Mouse (Mus musculus): ENCODE results near the gene Mrpl58. TPM values are rescaled to one million over a fixed set of nuclear protein-coding genes. Genes with fewer than 3 reads are reported as not detected.

The Mrpl58 gene
- total and polyA plus RNA-seq, 2 experiments from 2014 or later: 82.1 to 203 TPM

DNA sequence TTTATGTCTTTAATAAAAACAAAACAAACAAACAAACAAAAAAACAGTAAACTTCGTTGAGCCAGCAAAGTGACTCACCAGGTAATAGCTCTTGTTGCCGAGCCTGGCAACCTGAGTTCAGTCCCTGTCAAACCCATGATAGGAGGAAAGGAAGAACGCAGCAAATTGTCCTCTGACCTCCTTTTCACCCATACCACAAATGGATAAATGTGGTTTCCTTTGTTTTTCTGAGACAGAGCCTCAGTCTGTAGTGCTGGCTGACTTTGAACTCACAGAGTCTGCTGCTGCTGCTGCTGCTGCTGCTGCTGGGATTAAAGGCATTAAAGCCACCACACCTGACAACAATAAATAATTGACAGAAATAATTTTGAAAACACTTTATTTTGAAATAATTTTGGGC lies 19.5 kb downstream of the Mrpl58 start:
- H3K27ac ChIP-seq (ENCODE audit: low read depth, low read length): no peak overlapping the region
- no peak overlapping the region for H3K9ac ChIP-seq
- ATAC-seq (no peak), DNase-seq (no peak)
- TF ChIP-seq CTCF (IDR thresholded peaks at IDR 0.05; ENCODE audit: low read depth): no peak
- H3K4me3 ChIP-seq (ENCODE audit: low read depth, low read length): no peak overlapping the region
- H3K9me3 ChIP-seq (ENCODE audit: low read length): no peaks in the 10 kb centered on the region
- H3K4me1 ChIP-seq (ENCODE audit: insufficient read depth): peaks cover 22% of the 10 kb centered on the region
- WGBS: 90% methylated on average over 3 of the region's 3 CpGs
- H3K36me3 ChIP-seq (ENCODE audit: insufficient read depth): peaks cover 26% of the 10 kb centered on the region
- no peak overlapping the region for H3K4me2 ChIP-seq (ENCODE audit: low read depth)
- H3K27me3 ChIP-seq (ENCODE audit: insufficient read depth, low read length): no peaks in the 10 kb centered on the region

DNA sequence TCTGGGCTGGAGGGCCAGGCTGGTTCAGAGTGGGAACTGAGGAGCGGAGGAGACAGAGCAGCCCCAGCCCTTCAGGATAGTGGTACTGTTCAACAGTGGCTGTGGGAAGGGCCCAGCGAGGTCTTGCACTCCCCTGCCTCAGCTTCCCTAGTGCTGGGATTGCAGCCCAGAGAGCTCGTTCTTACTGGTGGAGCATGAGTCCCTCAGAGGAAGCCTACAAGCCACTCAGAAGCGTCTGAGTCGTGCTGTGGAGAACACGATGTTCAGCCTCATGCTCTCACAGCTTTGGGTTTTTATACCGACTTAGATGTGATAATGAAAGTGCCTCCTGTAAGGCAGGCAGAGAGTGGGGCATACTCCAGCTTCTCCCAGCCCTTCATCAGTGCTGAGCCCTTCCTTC lies 21.1 kb downstream of the Mrpl58 start:
- Histone ChIP-seq H3K9me3 (ENCODE audit: low read length) (no peaks in the 10 kb centered on the region), H3K4me1 (ENCODE audit: insufficient read depth) (peaks cover 17% of the 10 kb centered on the region), H3K36me3 (ENCODE audit: insufficient read depth) (peaks cover 30% of the 10 kb centered on the region), H3K9ac (no peak overlapping the region), H3K4me2 (ENCODE audit: low read depth) (no peak overlapping the region), H3K27me3 (ENCODE audit: insufficient read depth, low read length) (no peaks in the 10 kb centered on the region), H3K4me3 (ENCODE audit: low read depth, low read length) (no peak overlapping the region), H3K27ac (ENCODE audit: low read depth, low read length) (no peak overlapping the region)
- DNase-seq: no peak
- 86% methylated on average over 7 of the region's 7 CpGs for whole genome bisulfite sequencing
- ATAC-seq: no peak
- no peak for TF ChIP-seq CTCF (IDR thresholded peaks at IDR 0.05; ENCODE audit: low read depth)

DNA sequence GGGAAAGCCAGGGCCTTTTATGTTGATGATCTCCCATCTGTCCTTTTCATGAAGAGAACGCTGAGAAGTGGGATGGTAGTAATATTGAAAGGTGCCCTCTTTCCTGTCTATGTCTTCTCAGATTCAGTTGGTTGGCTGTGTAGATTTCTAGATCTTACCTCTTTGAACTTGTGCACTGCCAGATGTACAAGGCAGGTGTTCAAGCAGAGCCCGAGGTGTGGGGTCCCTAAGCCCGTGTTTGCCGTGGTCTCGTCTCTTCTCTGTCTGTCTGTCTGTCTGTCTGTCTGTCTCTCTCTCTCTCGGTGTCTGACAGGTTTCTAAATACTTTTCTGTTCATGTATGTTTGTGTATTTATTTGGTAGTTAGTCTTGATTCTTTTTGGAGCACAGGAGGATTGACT lies 22.1 kb downstream of the Mrpl58 start:
- no peak for ATAC-seq
- H3K4me1 ChIP-seq (ENCODE audit: insufficient read depth): peaks cover 17% of the 10 kb centered on the region
- H3K27me3 ChIP-seq (ENCODE audit: insufficient read depth, low read length): no peaks in the 10 kb centered on the region
- no peaks in the 10 kb centered on the region for H3K9me3 ChIP-seq (ENCODE audit: low read length)
- WGBS: 89% methylated on average over 6 of the region's 6 CpGs
- no peak overlapping the region for H3K4me3 ChIP-seq (ENCODE audit: low read depth, low read length)
- TF ChIP-seq CTCF (IDR thresholded peaks at IDR 0.05; ENCODE audit: low read depth): no peak
- H3K4me2 ChIP-seq (ENCODE audit: low read depth): no peak overlapping the region
- peaks cover 41% of the 10 kb centered on the region for H3K36me3 ChIP-seq (ENCODE audit: insufficient read depth)
- no peak overlapping the region for H3K9ac ChIP-seq
- no peak for DNase-seq
- no peak overlapping the region for H3K27ac ChIP-seq (ENCODE audit: low read depth, low read length)

DNA sequence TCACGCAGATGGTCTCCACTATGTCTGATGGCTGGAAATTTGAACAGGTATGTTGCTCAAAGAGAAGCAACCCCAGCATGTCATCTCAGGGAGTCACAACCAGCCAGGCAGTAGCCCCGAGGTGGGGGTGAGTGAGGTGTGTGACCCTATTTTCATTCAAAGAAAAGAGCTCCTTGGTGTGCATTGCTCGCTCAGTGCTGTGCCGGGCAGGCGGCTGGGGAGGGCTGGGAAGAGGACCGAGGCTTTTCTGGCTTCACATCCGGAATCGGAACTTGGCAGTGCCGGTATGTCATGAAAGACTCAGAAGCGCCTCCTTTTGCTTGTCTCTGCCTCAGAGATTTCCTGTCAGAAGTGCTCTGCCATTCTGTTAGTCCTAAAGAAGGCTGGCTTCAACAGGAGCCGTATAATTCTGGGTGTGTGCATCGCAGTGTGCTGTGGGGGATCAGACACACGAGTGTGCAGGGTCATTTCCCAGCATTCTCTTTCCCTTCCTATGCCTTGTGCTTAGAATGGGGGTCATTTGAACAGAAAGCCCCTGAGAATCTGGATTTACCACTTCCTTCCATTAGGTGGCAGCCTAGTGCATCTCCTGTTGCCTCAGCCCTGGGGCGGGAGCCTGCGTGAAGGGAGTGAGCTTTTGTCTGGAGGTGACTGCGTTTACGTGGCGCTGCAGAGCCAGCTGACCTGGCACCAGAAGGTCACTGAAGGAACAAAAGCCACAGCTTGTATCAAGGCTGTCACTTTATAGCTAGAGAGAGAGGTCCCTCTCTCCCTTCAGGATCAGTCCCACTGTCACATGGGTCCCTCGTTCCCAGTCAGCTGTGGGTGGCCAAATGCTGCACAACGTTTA lies 24.2 kb downstream of the Mrpl58 start:
- Histone ChIP-seq H3K9me3 (ENCODE audit: low read length) (no peaks in the 10 kb centered on the region), H3K36me3 (ENCODE audit: insufficient read depth) (peaks cover 60% of the 10 kb centered on the region), H3K27me3 (ENCODE audit: insufficient read depth, low read length) (no peaks in the 10 kb centered on the region), H3K4me2 (ENCODE audit: low read depth) (peak overlapping the region; percentile 39), H3K4me1 (ENCODE audit: insufficient read depth) (peaks cover 9% of the 10 kb centered on the region; the same call in 1 of the 2 replicates), H3K9ac (peak overlapping the region; percentile 54), H3K4me3 (ENCODE audit: low read depth, low read length) (peak overlapping the region; percentile 16; the same call in 1 of the 2 replicates), H3K27ac (ENCODE audit: low read depth, low read length) (peak overlapping the region; percentile 79)
- DNase-seq: peak; percentile 92
- ATAC-seq: peak; percentile 93
- WGBS: 33% methylated on average over 20 of the region's 20 CpGs
- TF ChIP-seq CTCF (IDR thresholded peaks at IDR 0.05; ENCODE audit: low read depth): peak; percentile 87

DNA sequence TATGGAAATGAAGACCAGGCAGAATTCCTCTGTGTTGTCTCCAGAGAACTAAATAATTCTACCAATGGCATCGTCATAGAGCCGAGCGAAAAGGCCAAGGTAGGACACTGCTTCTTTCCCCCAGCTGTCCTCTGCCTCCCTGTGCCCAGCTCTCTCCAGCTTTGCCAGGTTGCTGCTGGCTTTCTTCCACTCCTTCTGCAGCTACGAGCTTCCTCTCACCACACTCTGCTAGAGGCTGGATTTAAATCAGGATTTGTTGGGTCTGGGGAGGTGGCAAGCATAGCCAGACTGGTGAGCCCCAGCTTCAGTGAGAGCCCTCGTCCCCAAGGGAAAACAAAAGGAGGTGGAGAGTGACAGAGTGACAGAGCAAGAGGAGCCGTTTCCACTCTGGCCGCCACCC lies 25.8 kb downstream of the Mrpl58 start:
- Histone ChIP-seq H3K4me3 (ENCODE audit: low read depth, low read length) (no peak overlapping the region), H3K4me1 (ENCODE audit: insufficient read depth) (peaks cover 9% of the 10 kb centered on the region; the same call in 1 of the 2 replicates), H3K36me3 (ENCODE audit: insufficient read depth) (peaks cover 62% of the 10 kb centered on the region), H3K27me3 (ENCODE audit: insufficient read depth, low read length) (no peaks in the 10 kb centered on the region), H3K27ac (ENCODE audit: low read depth, low read length) (no peak overlapping the region), H3K9me3 (ENCODE audit: low read length) (no peaks in the 10 kb centered on the region), H3K4me2 (ENCODE audit: low read depth) (no peak overlapping the region), H3K9ac (no peak overlapping the region)
- DNase-seq: no peak
- TF ChIP-seq CTCF (IDR thresholded peaks at IDR 0.05; ENCODE audit: low read depth): no peak
- whole genome bisulfite sequencing: 68% methylated on average over 7 of the region's 7 CpGs
- no peak for ATAC-seq

DNA sequence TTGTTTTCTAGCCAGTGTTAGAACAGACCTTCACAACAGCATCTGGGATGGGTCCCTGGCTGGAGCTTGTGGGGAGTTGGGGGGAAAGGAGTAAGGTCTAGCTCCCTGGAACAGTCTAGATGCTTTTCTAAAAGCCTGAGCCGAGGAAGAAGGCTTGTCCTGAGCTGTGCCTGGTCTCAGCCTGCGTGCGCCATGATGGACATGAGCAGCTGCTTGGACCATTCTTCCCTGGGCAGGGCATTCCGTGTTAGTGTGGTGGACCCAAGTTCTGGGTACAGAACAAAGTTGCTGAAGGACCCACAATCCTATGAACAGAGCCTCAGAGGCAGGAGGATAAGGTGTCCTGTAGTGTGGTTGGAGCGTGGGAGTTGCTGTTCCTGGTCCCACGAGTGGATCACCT lies 27.0 kb downstream of the Mrpl58 start:
- ATAC-seq (no peak), DNase-seq (no peak)
- H3K36me3 ChIP-seq (ENCODE audit: insufficient read depth): peaks cover 50% of the 10 kb centered on the region

DNA sequence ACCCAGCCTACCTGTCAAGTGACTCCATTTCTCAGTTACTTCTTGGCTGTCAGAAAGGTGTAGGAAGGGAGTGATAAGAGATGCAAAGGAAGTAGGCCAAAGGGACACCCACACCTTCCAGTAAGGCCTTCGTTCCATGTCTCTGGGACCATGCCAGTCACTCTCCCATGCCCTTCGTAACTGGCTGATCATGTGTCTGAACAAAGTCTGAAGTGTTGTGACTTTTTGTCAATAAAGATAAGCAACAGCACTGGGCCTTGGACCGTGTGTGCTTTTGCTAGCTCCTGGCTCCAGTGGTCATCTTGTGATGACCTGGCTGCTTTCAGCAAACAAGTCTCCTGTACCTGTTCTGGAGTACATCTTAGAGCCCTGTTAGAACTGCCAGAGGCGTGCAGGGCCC lies 29.3 kb downstream of the Mrpl58 start:
- 79% methylated on average over 4 of the region's 4 CpGs for WGBS
- H3K27ac ChIP-seq (ENCODE audit: low read depth, low read length): no peak overlapping the region
- peaks cover 38% of the 10 kb centered on the region for H3K36me3 ChIP-seq (ENCODE audit: insufficient read depth)
- H3K4me2 ChIP-seq (ENCODE audit: low read depth): no peak overlapping the region
- no peaks in the 10 kb centered on the region for H3K27me3 ChIP-seq (ENCODE audit: insufficient read depth, low read length)
- H3K4me1 ChIP-seq (ENCODE audit: insufficient read depth): peaks cover 8% of the 10 kb centered on the region; the same call in 1 of the 2 replicates
- H3K4me3 ChIP-seq (ENCODE audit: low read depth, low read length): no peak overlapping the region
- no peaks in the 10 kb centered on the region for H3K9me3 ChIP-seq (ENCODE audit: low read length)
- H3K9ac ChIP-seq: no peak overlapping the region
- DNase-seq: no peak
- TF ChIP-seq CTCF (IDR thresholded peaks at IDR 0.05; ENCODE audit: low read depth): no peak
- no peak for ATAC-seq

More for the DNA sequence above, 27.0 kb downstream of the Mrpl58 start:
- Histone ChIP-seq H3K4me3 (ENCODE audit: low read depth, low read length) (no peak overlapping the region), H3K4me1 (ENCODE audit: insufficient read depth) (peaks cover 12% of the 10 kb centered on the region; the same call in 1 of the 2 replicates), H3K9me3 (ENCODE audit: low read length) (no peaks in the 10 kb centered on the region), H3K9ac (no peak overlapping the region), H3K27ac (ENCODE audit: low read depth, low read length) (no peak overlapping the region), H3K27me3 (ENCODE audit: insufficient read depth, low read length) (no peaks in the 10 kb centered on the region), H3K4me2 (ENCODE audit: low read depth) (no peak overlapping the region)
- 92% methylated on average over 6 of the region's 6 CpGs for WGBS
- TF ChIP-seq CTCF (IDR thresholded peaks at IDR 0.05; ENCODE audit: low read depth): no peak
